ENCODE assay signal across 12 mouse cellular contexts in the genomic region with DNA sequence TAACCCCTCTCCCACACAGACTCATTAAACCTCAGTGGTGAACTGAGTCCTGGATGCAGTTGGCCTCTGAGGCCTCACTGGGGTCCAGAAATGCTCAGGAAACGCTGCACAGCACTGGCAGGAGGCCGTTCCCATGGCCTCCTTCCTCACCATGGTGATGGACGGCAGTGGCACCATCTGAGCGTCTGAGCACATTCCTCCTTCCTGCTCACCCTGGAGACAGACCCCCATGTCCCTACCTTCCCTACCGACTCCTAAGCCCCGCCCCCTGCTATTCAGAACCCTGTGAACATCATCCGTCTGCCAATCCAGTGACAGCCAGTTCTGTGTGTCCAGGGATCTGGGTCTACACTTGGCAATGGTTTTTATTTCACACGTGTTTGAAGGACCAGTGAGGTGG. TPM values are rescaled to one million over a fixed set of nuclear protein-coding genes. Genes with fewer than 3 reads are reported as not detected.
A peak's percentile ranks its signal among the peaks of the same experiment; 100 is the strongest.
DNase-seq lines count a peak whose midpoint lies in the region; ATAC-seq lines count a peak whose summit lies in the region.
"Had no signal": no experiment of that assay in that cellular context is flagged by ENCODE, and none has a peak within 500 bp of the region (broad histone marks: within the 10 kb centered on the region; RNA-seq: fewer than 3 reads in every experiment).

No protein-coding gene starts in this region.

- WGBS in hindbrain, embryonic 13.5 days, result 6% methylated on average over 8 of the region's 8 CpGs

- intact Hi-C loops in left cerebral cortex, postnatal 4 days (cut with DNase I), result no loop called here

- peak overlapping the region; percentile 78 for H3K27ac ChIP-seq in hindbrain, embryonic 13.5 days

- ATAC-seq in hindbrain, embryonic 13.5 days (ENCODE audit: low FRiP score), result peak; percentile 78
- ATAC-seq in CD4-positive, CD25-positive, alpha-beta regulatory T cell, adult 4 months, result no peak
- ATAC-seq in activated CD4-positive, CD25-positive, alpha-beta regulatory T cell, adult 4 months, result no peak

- peaks cover 85% of the 10 kb centered on the region for H3K4me1 ChIP-seq in hindbrain, embryonic 13.5 days (replicated peaks)

- no peak overlapping the region for H3K4me2 ChIP-seq in hindbrain, embryonic 13.5 days

- DNase-seq in left cerebral cortex, postnatal 4 days, result peak; percentile 46
- no peak for DNase-seq in left cerebral cortex, adult 18-20 months (ENCODE audit: low spot score in 2 of 2)
- DNase-seq in embryo, embryonic 11 days, result peak; percentile 79
- peak; percentile 45 for DNase-seq in neural tube, embryonic 10.5 days (ENCODE audit: extremely low spot score, low spot score)
- DNase-seq in T-cell, adult 2 months (ENCODE audit: low spot score), result no peak
- DNase-seq: adrenal gland, adult 2 months; kidney, adult 18-20 months; lung, adult 2 months had no signal

- H3K27me3 ChIP-seq in hindbrain, embryonic 13.5 days, result no peaks in the 10 kb centered on the region
- H3K27me3 ChIP-seq: CH12.LX had no signal

- H3K4me3 ChIP-seq in hindbrain, embryonic 13.5 days, result no peak overlapping the region

- no peak overlapping the region for H3K9ac ChIP-seq in hindbrain, embryonic 13.5 days

- no peaks in the 10 kb centered on the region for H3K36me3 ChIP-seq in hindbrain, embryonic 13.5 days

- H3K9me3 ChIP-seq in hindbrain, embryonic 13.5 days, result no peaks in the 10 kb centered on the region

RNA-seq across cellular contexts. Expression of gene Prex1, which starts 42.6 kb away (rescaled TPM):
- total RNA-seq in left cerebral cortex, postnatal 4 days (2021), result 10 to 100 TPM; 56.7 to 56.9 TPM
- 100 to 1,000 TPM in 1 of 2 experiments, 10 to 100 TPM in 1; 91.3 to 104 TPM for total RNA-seq in left cerebral cortex, adult 18-20 months (2021)
- polyA plus RNA-seq in hindbrain, embryonic 13.5 days (2015; fragmentation: Nextera tagmentation; extraction: Ambion mirVana), result 24.7 and 29.7 TPM in 2 replicates
- 10 to 100 TPM; 25.0 to 25.2 TPM for polyA plus RNA-seq in CD4-positive, CD25-positive, alpha-beta regulatory T cell, adult 4 months (2017; shearing (Covaris generic))
- polyA plus RNA-seq in activated CD4-positive, CD25-positive, alpha-beta regulatory T cell, adult 4 months (2017; shearing (Covaris generic)), result 10 to 100 TPM; 34.5 to 45.2 TPM

Comparison
In these comparisons a context has a peak if more than half of its experiments do, and no peak if none do; other contexts are left out.
1. DNase-seq: peak in left cerebral cortex, postnatal 4 days (single experiment), embryo, embryonic 11 days (single experiment) and neural tube, embryonic 10.5 days (single experiment); none in left cerebral cortex, adult 18-20 months (0 of 2) and T-cell, adult 2 months (single experiment).